Mouse (Mus musculus): ENCODE measurements around the gene Cdc42ep1.

DNA sequence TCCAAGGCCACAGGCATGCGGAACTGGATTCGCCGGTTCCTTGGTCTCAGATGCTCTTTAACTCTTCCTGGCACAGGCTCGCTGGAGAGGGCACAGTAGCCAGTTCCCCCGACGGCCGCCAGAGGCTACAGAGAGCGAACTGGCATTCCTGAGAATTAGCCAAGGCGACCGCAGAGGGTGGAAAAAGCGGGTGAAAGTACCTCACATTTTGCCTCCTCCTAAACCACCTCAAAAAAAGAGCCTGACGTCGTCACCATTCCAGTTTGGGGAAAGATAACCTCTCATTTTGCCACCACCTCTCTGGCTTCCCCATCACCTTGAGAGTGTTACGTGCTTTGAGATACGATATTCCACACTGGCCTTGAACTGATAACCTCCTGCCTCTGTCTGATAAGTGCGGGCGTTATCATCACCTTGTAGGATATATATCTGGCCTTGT lies 33.9 kb downstream of the Cdc42ep1 start:
- TF ChIP-seq POLR2A (IDR thresholded peaks at IDR 0.05; ENCODE audit: low read depth, low read length) (no peak), CTCF (IDR thresholded peaks at IDR 0.05; ENCODE audit: extremely low read depth, insufficient read depth, insufficient read length, insufficient replicate concordance) (peak; percentile 56; the same call in 1 of the 2 replicates)
